Mouse (Mus musculus) C2C12 (cell line): Measurements from ENCODE around the gene Mmp28.

Experiments used
- CEBPB ChIP-seq: IDR thresholded peaks from one replicate; pipeline ENCODE4 v1.6.1; 2011; ENCODE audit warnings: low read depth, mild to moderate bottlenecking, control low read depth, moderate library complexity
- CTCF ChIP-seq: IDR thresholded peaks from one replicate; pipeline ENCODE4 v1.5.1; 2011; ENCODE audit not compliant: control insufficient read depth, insufficient read depth, insufficient read length
- MAX ChIP-seq: IDR thresholded peaks from one replicate; pipeline ENCODE4 v1.6.1; 2011; ENCODE audit warnings: mild to moderate bottlenecking, control low read depth
- MYOD1 ChIP-seq: IDR thresholded peaks from one replicate; pipeline ENCODE4 v1.6.1; 2011; ENCODE audit warnings: low read depth; ENCODE audit not compliant: control insufficient read depth, insufficient read length
- MYOG ChIP-seq: IDR thresholded peaks from one replicate; pipeline ENCODE4 v1.6.1; 2011; ENCODE audit not compliant: control insufficient read depth, insufficient read length; ENCODE audit errors: extremely low read depth

DNA sequence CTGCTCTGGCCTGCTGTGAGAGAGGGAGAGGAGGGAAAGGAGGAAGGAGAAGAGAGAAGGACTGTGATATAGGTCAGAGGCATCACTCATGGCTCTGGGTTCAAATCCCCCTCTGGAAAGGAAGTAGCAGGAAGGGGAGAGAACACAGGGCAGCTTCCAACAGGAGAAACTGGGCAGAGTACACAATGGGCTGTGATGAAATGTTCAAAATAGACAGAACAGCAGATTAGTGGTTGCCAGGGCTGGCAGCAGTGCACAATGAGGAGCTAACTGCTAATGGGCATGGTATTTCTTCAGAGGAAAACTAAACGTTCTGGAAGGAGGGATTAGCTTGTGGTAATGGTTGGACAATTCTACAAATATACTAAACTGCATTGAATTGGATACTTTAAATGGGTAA is 12.3 kb downstream of the Mmp28 start:
- TF ChIP-seq CTCF (no peak), MYOG (no peak), CEBPB (no peak), MAX (no peak), MYOD1 (no peak)
